Mouse (Mus musculus) heart, embryonic 15.5 days (tissue): ENCODE data around the gene Rrp36. TPM values are rescaled to one million over a fixed set of nuclear protein-coding genes. Genes with fewer than 3 reads are reported as not detected.

ENCODE experiments used
- ATAC-seq: fragments of 200-750 bp; cut with Nextera tagmentation; replicated peaks from 2 replicates; pipeline ENCODE4 v1.8.0; 2017; ENCODE audit warnings: low read depth, moderate TSS enrichment; ENCODE audit not compliant: insufficient number of reproducible peaks, insufficient read depth, low FRiP score
- H3K27ac ChIP-seq: fragments of 300-500 bp; sonication (generic); 2 replicates; pipeline ENCODE4 v1.5.1; 2015; ENCODE audit warnings: mild to moderate bottlenecking, inconsistent platforms
- H3K27me3 ChIP-seq: fragments of 300-500 bp; sonication (generic); 2 replicates; pipeline ENCODE4 v1.6.1; 2015; ENCODE audit warnings: inconsistent platforms
- H3K36me3 ChIP-seq: fragments of 300-500 bp; sonication (generic); 2 replicates; pipeline ENCODE4 v1.6.1; 2015; ENCODE audit warnings: mild to moderate bottlenecking, inconsistent platforms
- H3K4me1 ChIP-seq: fragments of 300-500 bp; sonication (generic); replicated peaks from 2 replicates; pipeline ENCODE4 v1.6.1; 2015; ENCODE audit warnings: inconsistent platforms
- H3K4me2 ChIP-seq: fragments of 300-500 bp; sonication (generic); 2 replicates; pipeline ENCODE4 v1.6.1; 2015; ENCODE audit warnings: inconsistent platforms, mild to moderate bottlenecking, moderate library complexity
- H3K4me3 ChIP-seq: fragments of 300-500 bp; sonication (generic); 2 replicates; pipeline ENCODE4 v1.5.1; 2015; ENCODE audit warnings: mild to moderate bottlenecking, inconsistent platforms
- H3K9ac ChIP-seq: fragments of 300-500 bp; sonication (generic); 2 replicates; pipeline ENCODE4 v1.6.1; 2015; ENCODE audit warnings: mild to moderate bottlenecking, inconsistent platforms
- H3K9me3 ChIP-seq: fragments of 300-500 bp; sonication (generic); replicated peaks from 2 replicates; pipeline ENCODE4 v1.6.1; 2016; ENCODE audit warnings: inconsistent platforms
- WGBS: fragments of 180-500 bp; shearing (Covaris S2); methylation state at CpG from one replicate; pipeline ENCODE4 v1.1.7; 2015; ENCODE audit warnings: mixed read lengths; 5-methylcytosine and 5-hydroxymethylcytosine counted together
- polyA plus RNA-seq: library from polyadenylated mRNA; unstranded; fragments of >200 nt; fragmentation: Nextera tagmentation; extraction: Ambion mirVana; gene quantifications from 2 replicates; pipeline ENCODE4 v1.2.1, GENCODE M21; 2015

Gene Rrp36
- polyA plus RNA-seq, 1 experiment from 2014 or later: 33.2 TPM

- no peaks in the 10 kb centered on the region for H3K9me3 ChIP-seq
- peaks cover 30% of the 10 kb centered on the region for H3K4me1 ChIP-seq
- under 1% methylated on average over 53 of the region's 53 CpGs for WGBS
- peak; percentile 53 for ATAC-seq
- H3K9ac ChIP-seq: peak within 1 kb of the TSS; percentile 83
- peak within 1 kb of the TSS; percentile 86 for H3K27ac ChIP-seq
- H3K27me3 ChIP-seq: no peaks in the 10 kb centered on the region
- peaks cover 23% of the 10 kb centered on the region; the same call in 1 of the 2 replicates for H3K36me3 ChIP-seq
- H3K4me2 ChIP-seq: peak within 1 kb of the TSS; percentile 80
- H3K4me3 ChIP-seq: peak within 1 kb of the TSS; percentile 79
These were observed 28.4 kb downstream of the Rrp36 start, which contains the start of the genes Klc4 and Mrpl2 for GRCm38 (mm10) chr17:46645561-46646321. Gene Klc4 (minus strand): TSS chr17:46646022. Gene Mrpl2 (plus strand): TSS chr17:46646229.

- Histone ChIP-seq H3K9ac (peak overlapping the region; percentile 72), H3K4me3 (peak overlapping the region; percentile 79), H3K36me3 (peaks cover 31% of the 10 kb centered on the region), H3K27me3 (no peaks in the 10 kb centered on the region), H3K27ac (peak overlapping the region; percentile 77), H3K4me2 (peak overlapping the region; percentile 80), H3K4me1 (peaks cover 29% of the 10 kb centered on the region), H3K9me3 (no peaks in the 10 kb centered on the region)
- ATAC-seq: no peak
- 7% methylated on average over 11 of the region's 11 CpGs for WGBS
These were observed 29.2 kb downstream of the Rrp36 start for GRCm38 (mm10) chr17:46644916-46645475.

DNA sequence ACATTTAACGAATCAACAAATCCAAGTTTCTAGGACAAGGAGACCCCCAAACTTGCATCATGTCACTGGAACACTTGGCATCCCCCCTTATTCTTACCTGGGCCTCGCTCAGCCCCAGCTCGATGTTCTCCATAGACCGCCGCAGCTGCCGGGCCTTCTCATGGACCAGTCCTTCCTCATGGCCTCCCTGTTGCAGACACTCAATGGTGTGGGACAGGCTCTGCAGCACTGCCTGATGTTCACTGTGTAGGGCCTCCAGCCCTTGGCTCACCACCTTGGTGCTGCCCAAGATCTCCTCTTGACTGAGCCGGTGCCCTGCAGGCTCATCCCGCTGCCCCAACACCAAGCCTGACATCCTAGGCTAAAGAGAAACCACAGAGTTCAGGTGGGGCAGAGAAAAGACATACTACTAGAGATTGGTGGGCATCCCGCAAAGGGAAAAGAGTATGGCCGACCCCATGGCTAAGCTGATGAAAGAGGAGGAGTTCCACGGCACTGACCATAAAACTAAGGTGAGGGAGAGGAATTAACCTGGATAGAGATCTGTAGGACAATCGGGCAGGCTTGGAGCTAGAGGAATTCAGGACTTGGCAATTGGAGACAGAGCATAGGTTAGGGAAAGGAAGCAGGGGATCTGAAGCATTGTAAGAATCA is 29.9 kb downstream of the Rrp36 start:
- Histone ChIP-seq H3K9ac (0 out of 2 replicates have a peak overlapping the region, but pooled peaks have one; percentile 72), H3K27ac (no peak overlapping the region), H3K4me2 (peak overlapping the region; percentile 80), H3K36me3 (peaks cover 38% of the 10 kb centered on the region), H3K9me3 (no peaks in the 10 kb centered on the region), H3K4me3 (peak overlapping the region; percentile 79), H3K4me1 (peaks cover 23% of the 10 kb centered on the region), H3K27me3 (no peaks in the 10 kb centered on the region)
- WGBS: 88% methylated on average over 12 of the region's 12 CpGs
- ATAC-seq: no peak

GRCm38 (mm10) chr17:46642060-46642459 is 32.1 kb downstream of the Rrp36 start:
- H3K9ac ChIP-seq: no peak overlapping the region
- no peak for ATAC-seq
- no peaks in the 10 kb centered on the region for H3K27me3 ChIP-seq
- H3K36me3 ChIP-seq: peaks cover 31% of the 10 kb centered on the region
- H3K27ac ChIP-seq: no peak overlapping the region
- H3K4me3 ChIP-seq: no peak overlapping the region
- H3K9me3 ChIP-seq: no peaks in the 10 kb centered on the region
- peaks cover 22% of the 10 kb centered on the region for H3K4me1 ChIP-seq
- WGBS: 90% methylated on average over 17 of the region's 17 CpGs
- H3K4me2 ChIP-seq: no peak overlapping the region

DNA sequence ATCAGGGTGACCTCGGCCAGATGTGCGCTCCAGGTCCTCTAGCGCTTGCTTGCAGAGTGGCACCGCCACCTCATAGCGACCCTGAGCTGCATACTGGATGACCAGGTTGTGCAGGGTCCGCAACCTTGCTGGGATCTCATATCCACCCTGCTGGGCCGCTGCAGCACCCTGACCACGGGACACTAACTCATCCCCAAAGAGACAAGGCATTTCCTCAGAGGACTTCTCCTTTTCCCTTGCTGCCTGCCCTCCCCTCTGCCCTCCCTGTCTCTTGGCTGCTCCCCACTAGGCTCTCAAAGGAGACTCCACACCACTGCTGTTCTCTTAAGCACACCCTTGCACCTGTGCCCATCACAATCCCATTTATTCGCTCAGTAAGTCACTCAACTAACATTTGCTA is 34.2 kb downstream of the Rrp36 start:
- peaks cover 31% of the 10 kb centered on the region for H3K36me3 ChIP-seq
- no peak overlapping the region for H3K9ac ChIP-seq
- no peaks in the 10 kb centered on the region for H3K9me3 ChIP-seq
- ATAC-seq: no peak
- H3K4me2 ChIP-seq: no peak overlapping the region
- no peak overlapping the region for H3K27ac ChIP-seq
- WGBS: 83% methylated on average over 7 of the region's 9 CpGs
- H3K4me1 ChIP-seq: peaks cover 17% of the 10 kb centered on the region
- H3K27me3 ChIP-seq: no peaks in the 10 kb centered on the region
- H3K4me3 ChIP-seq: no peak overlapping the region

GRCm38 (mm10) chr17:46636831-46637523 is 37.2 kb downstream of the Rrp36 start:
- H3K4me2 ChIP-seq: peak overlapping the region; percentile 50
- H3K9ac ChIP-seq: no peak overlapping the region
- no peak for ATAC-seq
- H3K36me3 ChIP-seq: peaks cover 32% of the 10 kb centered on the region
- no peak overlapping the region; the same call in 1 of the 2 replicates for H3K4me3 ChIP-seq
- no peaks in the 10 kb centered on the region for H3K9me3 ChIP-seq
- no peaks in the 10 kb centered on the region for H3K27me3 ChIP-seq
- H3K27ac ChIP-seq: 0 out of 2 replicates have a peak overlapping the region, but pooled peaks have one; percentile 2
- H3K4me1 ChIP-seq: peaks cover 8% of the 10 kb centered on the region
- WGBS: 18% methylated on average over 15 of the region's 15 CpGs

- Histone ChIP-seq H3K9me3 (no peaks in the 10 kb centered on the region), H3K9ac (peak overlapping the region; percentile 98), H3K4me1 (peaks cover 34% of the 10 kb centered on the region), H3K4me3 (peak overlapping the region; percentile 93), H3K36me3 (peaks cover 14% of the 10 kb centered on the region), H3K27ac (peak overlapping the region; percentile 96), H3K4me2 (peak overlapping the region; percentile 73), H3K27me3 (no peaks in the 10 kb centered on the region)
- ATAC-seq: peak; percentile 56
- 10% methylated on average over 12 of the region's 12 CpGs for WGBS
These were observed 44.3 kb downstream of the Rrp36 start for GRCm38 (mm10) chr17:46629685-46630441.

DNA sequence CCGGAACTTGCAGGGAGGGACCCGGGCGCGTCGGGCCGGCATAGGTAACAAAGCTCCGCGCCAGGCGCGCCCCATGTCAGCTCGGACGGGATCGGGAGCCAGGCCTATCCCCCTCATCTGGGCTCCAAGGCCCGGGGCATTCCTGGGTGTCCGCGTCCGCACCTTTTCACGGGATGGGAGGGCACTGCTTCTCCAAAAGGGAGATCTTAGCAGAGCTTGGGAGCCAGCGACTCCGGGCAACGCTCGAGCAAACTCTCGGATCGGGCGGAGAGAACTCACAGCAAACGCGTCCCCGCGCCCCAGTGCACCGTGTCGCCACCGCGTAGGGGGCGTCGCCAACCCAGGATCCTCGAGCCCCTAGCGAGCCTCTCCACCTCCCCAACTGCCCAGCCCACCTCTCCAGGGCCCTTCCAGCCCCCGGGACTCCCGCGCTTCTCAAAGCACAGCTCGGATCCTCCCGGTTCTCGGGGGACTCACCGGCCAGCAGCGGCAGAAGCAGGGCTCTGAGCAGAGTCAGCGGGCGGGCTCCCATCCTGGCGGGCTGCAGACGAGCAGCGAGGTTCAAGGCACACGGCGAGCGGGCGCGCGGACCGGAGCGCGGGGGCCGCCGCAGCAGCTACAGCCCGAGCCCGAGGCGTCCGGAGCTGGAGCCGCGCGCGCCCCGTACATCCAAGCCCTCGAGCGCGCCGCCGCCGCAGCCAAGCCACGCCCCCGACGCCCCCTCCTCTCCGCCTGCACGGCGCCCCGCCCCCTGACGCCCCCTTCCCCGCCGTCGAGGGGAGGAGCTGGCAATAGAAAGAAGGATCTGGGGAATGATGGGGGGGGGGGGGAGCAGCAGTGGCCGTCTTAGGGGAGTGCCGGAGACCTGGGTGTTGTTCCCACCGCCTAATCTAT is 45.1 kb downstream of the Rrp36 start, which contains the start of gene Ptk7:
Gene Ptk7, minus strand, starts transcription at position 714 of the 894 bp plus-strand sequence.
- Histone ChIP-seq H3K27ac (peak within 1 kb of the TSS; percentile 96), H3K36me3 (peaks cover 14% of the 10 kb centered on the region), H3K4me1 (peaks cover 43% of the 10 kb centered on the region), H3K4me2 (peak within 1 kb of the TSS; percentile 73), H3K9me3 (no peaks in the 10 kb centered on the region), H3K9ac (peak within 1 kb of the TSS; percentile 98), H3K4me3 (peak within 1 kb of the TSS; percentile 93), H3K27me3 (no peaks in the 10 kb centered on the region)
- WGBS: under 1% methylated on average over 82 of the region's 90 CpGs
- ATAC-seq: peak; percentile 71

- peak overlapping the region; percentile 93 for H3K4me3 ChIP-seq
- WGBS: 1% methylated on average over 13 of the region's 13 CpGs
- no peaks in the 10 kb centered on the region for H3K9me3 ChIP-seq
- H3K4me2 ChIP-seq: peak overlapping the region; percentile 73
- H3K27ac ChIP-seq: peak overlapping the region; percentile 96
- peaks cover 14% of the 10 kb centered on the region; the same call in 1 of the 2 replicates for H3K36me3 ChIP-seq
- H3K27me3 ChIP-seq: no peaks in the 10 kb centered on the region
- peaks cover 49% of the 10 kb centered on the region for H3K4me1 ChIP-seq
- 0 out of 2 replicates have a peak, but pooled peaks have one; percentile 7 for ATAC-seq
- H3K9ac ChIP-seq: peak overlapping the region; percentile 98
These were observed 45.7 kb downstream of the Rrp36 start for GRCm38 (mm10) chr17:46628471-46628790.
